Comparison of ENCODE assay signal across 15 mouse cellular contexts in genomic region chr3:116190727-116191126, GRCm38 (mm10).
DNase-seq lines count a peak whose midpoint lies in the region; ATAC-seq lines count a peak whose summit lies in the region.
"Had no signal": no experiment of that assay in that cellular context is flagged by ENCODE, and none has a peak within 500 bp of the region (broad histone marks: within the 10 kb centered on the region; RNA-seq: fewer than 3 reads in every experiment).

No protein-coding gene starts in this region.

- ATAC-seq in cerebellum, adult (ENCODE audit: insufficient number of reproducible peaks, low FRiP score, low TSS enrichment), result no peak
- ATAC-seq: activated CD4-positive, CD25-positive, alpha-beta regulatory T cell, adult 4 months had no signal

- peak; percentile 10 for DNase-seq in cerebellum, postnatal 14 days
- peak; percentile 57 to 64 for DNase-seq in heart, adult 9 months (ENCODE audit: low spot score in 2 of 2)
- DNase-seq in heart, postnatal 25 days (ENCODE audit: low spot score), result no peak
- DNase-seq in right cerebral cortex, adult 18-20 months, result peak; percentile 16
- DNase-seq in right cerebral cortex, postnatal 14 days, result no peak
- no peak for DNase-seq in layer of hippocampus, postnatal 36 days
- DNase-seq: thymus, postnatal 14 days had no signal

- H3K27ac ChIP-seq in macrophage, result peak overlapping the region; percentile 89
- H3K27ac ChIP-seq: embryonic facial prominence, embryonic 13.5 days; heart, embryonic 15.5 days; kidney, postnatal 0 days; limb, embryonic 15.5 days; stomach, embryonic 15.5 days had no signal

- WGBS in macrophage (ENCODE audit: missing documents), result 54% methylated on average over 2 of the region's 2 CpGs

- no peaks in the 10 kb centered on the region for H3K36me3 ChIP-seq in macrophage (ENCODE audit: inconsistent target)
- H3K36me3 ChIP-seq: embryonic facial prominence, embryonic 13.5 days; heart, embryonic 15.5 days; limb, embryonic 15.5 days; stomach, embryonic 15.5 days had no signal

- intact Hi-C loops in heart, postnatal 25 days (cut with DNase I), result no loop called here

- H3K79me2 ChIP-seq in macrophage (ENCODE audit: inconsistent target), result no peaks in the 10 kb centered on the region

- no peak overlapping the region for H3K4me3 ChIP-seq in macrophage (ENCODE audit: inconsistent target)
- H3K4me3 ChIP-seq: embryonic facial prominence, embryonic 13.5 days; heart, embryonic 15.5 days; limb, embryonic 15.5 days; stomach, embryonic 15.5 days had no signal

Comparison
In these comparisons a context has a peak if more than half of its experiments do, and no peak if none do; other contexts are left out.
1. DNase-seq: peak in cerebellum, postnatal 14 days (2 of 2), heart, adult 9 months (2 of 2) and right cerebral cortex, adult 18-20 months (single experiment); none in heart, postnatal 25 days (single experiment), right cerebral cortex, postnatal 14 days (single experiment) and layer of hippocampus, postnatal 36 days (0 of 2).